Mouse (Mus musculus) intestine, embryonic 15.5 days (tissue): ENCODE measurements at regions not wholly inside any gene's neighbourhood (a gene's known extent, or its start where the extent isn't known, plus 50 kb on each side); places are given as distances from the start of the nearest gene placed in this dataset.

Experiments used
- ATAC-seq: fragments of 200-750 bp; cut with Nextera tagmentation; 2 replicates; pipeline ENCODE4 v1.8.0; 2017; ENCODE audit warnings: moderate TSS enrichment, moderate library complexity
- H3K27ac ChIP-seq: fragments of 300-500 bp; sonication (generic); 2 replicates; pipeline ENCODE4 v1.5.1; 2015; ENCODE audit warnings: mild to moderate bottlenecking, inconsistent platforms
- H3K27me3 ChIP-seq: fragments of 300-500 bp; sonication (generic); replicated peaks from 2 replicates; pipeline ENCODE4 v1.6.1; 2015; ENCODE audit warnings: inconsistent platforms
- H3K36me3 ChIP-seq: fragments of 300-500 bp; sonication (generic); 2 replicates; pipeline ENCODE4 v1.6.1; 2015; ENCODE audit warnings: inconsistent platforms
- H3K4me1 ChIP-seq: fragments of 300-500 bp; sonication (generic); replicated peaks from 2 replicates; pipeline ENCODE4 v1.6.1; 2015; ENCODE audit warnings: inconsistent platforms
- H3K4me2 ChIP-seq: fragments of 300-500 bp; sonication (generic); replicated peaks from 2 replicates; pipeline ENCODE4 v1.6.1; 2015; ENCODE audit warnings: mild to moderate bottlenecking, inconsistent platforms
- H3K4me3 ChIP-seq: fragments of 300-500 bp; sonication (generic); replicated peaks from 2 replicates; pipeline ENCODE4 v1.5.1; 2015; ENCODE audit warnings: inconsistent platforms
- H3K9ac ChIP-seq: fragments of 300-500 bp; sonication (generic); 2 replicates; pipeline ENCODE4 v1.6.1; 2015; ENCODE audit warnings: inconsistent platforms
- H3K9me3 ChIP-seq: fragments of 300-500 bp; sonication (generic); 2 replicates; pipeline ENCODE4 v1.6.1; 2016; ENCODE audit warnings: inconsistent platforms
- whole genome bisulfite sequencing: fragments of 180-500 bp; shearing (Covaris S2); methylation state at CpG from one replicate; pipeline ENCODE4 v1.1.7; 2015; 5-methylcytosine and 5-hydroxymethylcytosine counted together

GRCm38 (mm10) chr4:33582986-33583720, 273.0 kb downstream of the Rngtt start:
- Histone ChIP-seq H3K36me3 (no peaks in the 10 kb centered on the region), H3K9me3 (no peaks in the 10 kb centered on the region), H3K27me3 (no peaks in the 10 kb centered on the region), H3K27ac (no peak overlapping the region), H3K4me2 (no peak overlapping the region), H3K4me3 (no peak overlapping the region), H3K4me1 (no peaks in the 10 kb centered on the region; the same call in 1 of the 2 replicates), H3K9ac (no peak overlapping the region)
- ATAC-seq = no peak
- WGBS = 88% methylated on average over 15 of the region's 15 CpGs

DNA sequence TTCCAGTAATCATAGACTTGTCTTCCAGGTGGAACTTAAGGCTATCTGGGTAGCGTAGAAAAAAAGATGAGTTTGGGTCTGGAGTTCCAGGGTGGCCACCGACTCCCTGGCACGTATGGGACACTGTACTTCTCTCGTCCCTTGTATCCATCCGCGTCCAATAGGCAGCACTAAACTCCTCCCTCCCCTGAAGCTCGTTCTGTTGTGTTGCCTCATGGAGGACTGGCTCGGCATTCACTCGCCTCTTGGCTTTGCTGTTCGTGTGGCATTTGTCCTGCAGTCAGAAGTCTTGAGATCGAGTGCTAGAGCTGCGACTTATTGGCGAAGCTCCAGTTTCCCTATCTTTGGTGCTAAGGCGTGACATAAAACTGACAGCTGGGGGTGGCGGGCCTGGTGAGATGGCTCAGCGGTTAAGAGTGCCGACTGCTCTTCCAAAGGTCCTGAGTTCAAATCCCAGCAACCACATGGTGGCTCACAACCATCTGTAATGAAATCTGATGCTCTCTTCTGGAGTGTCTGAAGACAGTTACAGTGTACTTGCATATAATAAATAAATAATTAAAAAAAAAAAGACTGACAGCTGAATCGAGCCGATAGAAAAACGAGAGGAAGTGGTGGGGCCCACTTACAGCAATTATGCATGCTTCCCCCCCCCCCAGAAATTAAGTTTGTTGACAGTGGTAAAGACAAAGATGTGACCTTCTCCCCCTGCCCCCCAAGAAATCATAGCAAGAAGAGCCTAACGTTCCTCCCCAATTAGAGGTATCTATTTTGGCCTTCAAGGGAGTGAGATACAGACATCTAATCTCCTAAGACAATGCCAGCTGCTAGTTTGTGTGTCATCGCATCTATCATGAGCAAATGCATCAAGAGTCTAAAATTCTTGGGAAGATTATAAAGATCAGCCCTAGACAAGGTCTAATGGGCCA, 274.1 kb downstream of the Rngtt start:
- H3K36me3 ChIP-seq = no peaks in the 10 kb centered on the region
- H3K4me3 ChIP-seq = no peak overlapping the region
- no peak for ATAC-seq
- H3K27ac ChIP-seq = no peak overlapping the region
- H3K4me2 ChIP-seq = no peak overlapping the region
- no peaks in the 10 kb centered on the region; the same call in 1 of the 2 replicates for H3K4me1 ChIP-seq
- H3K9me3 ChIP-seq = no peaks in the 10 kb centered on the region
- H3K27me3 ChIP-seq = no peaks in the 10 kb centered on the region
- 92% methylated on average over 22 of the region's 22 CpGs for WGBS
- no peak overlapping the region for H3K9ac ChIP-seq

- Histone ChIP-seq H3K4me1 (no peaks in the 10 kb centered on the region; the same call in 1 of the 2 replicates), H3K36me3 (no peaks in the 10 kb centered on the region), H3K4me3 (no peak overlapping the region), H3K9me3 (no peaks in the 10 kb centered on the region), H3K9ac (no peak overlapping the region), H3K4me2 (no peak overlapping the region), H3K27ac (no peak overlapping the region), H3K27me3 (no peaks in the 10 kb centered on the region)
- no peak for ATAC-seq
- 78% methylated on average over 6 of the region's 6 CpGs for WGBS
These were observed 275.7 kb downstream of the Rngtt start for GRCm38 (mm10) chr4:33585821-33586220.

GRCm38 (mm10) chr4:33586290-33586614, 276.1 kb downstream of the Rngtt start:
- Histone ChIP-seq H3K36me3 (no peaks in the 10 kb centered on the region), H3K27ac (peak overlapping the region; percentile 34; the same call in 1 of the 2 replicates), H3K9ac (no peak overlapping the region), H3K27me3 (no peaks in the 10 kb centered on the region), H3K4me3 (no peak overlapping the region), H3K9me3 (no peaks in the 10 kb centered on the region), H3K4me1 (no peaks in the 10 kb centered on the region; the same call in 1 of the 2 replicates), H3K4me2 (peak overlapping the region; percentile 54)
- ATAC-seq = no peak
- WGBS = 56% methylated on average over 4 of the region's 4 CpGs

DNA sequence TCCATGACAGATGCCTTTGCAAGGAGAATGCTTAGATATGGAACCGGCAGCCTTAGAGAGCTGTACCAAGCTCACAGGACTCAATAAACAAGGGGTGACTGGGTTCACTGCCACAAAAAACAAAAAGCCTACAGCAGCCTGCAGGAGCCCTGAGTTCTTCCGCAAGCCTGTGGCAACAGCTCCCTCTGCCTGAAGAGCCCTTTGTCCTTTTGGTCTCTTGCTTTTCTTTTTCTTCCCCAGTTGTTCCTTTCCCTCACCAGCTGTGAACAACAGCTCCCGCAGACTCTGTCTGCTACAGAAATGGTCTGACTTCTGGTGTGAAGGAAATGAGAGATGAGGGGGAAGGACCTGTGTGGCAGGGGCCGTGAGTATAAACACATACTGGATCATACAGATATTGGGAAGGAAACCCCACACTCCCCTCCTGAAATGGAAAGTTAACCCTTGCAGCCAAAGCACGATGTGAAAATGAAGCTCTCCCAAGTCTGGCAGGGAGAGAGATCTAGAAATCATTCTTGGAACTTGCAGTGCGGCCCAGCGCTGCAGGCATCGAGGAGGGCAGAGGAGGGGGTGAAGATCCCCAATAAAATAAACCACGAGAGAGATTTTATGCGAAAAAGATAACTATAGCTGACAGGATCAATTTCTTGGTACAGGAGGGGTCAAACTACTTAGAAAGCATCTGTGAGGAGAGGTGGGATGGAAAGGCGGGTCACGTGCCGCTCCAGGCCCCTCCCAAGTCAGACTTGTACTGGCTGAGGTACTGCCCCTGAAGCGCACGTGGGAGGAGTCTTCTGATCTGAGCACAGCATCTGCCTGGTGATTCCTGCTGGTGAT, 276.7 kb downstream of the Rngtt start:
- H3K27ac ChIP-seq = peak overlapping the region; percentile 34
- H3K4me3 ChIP-seq = peak overlapping the region; percentile 23
- H3K4me1 ChIP-seq = no peaks in the 10 kb centered on the region; the same call in 1 of the 2 replicates
- peak; percentile 88 for ATAC-seq
- peak overlapping the region; percentile 54 for H3K4me2 ChIP-seq
- no peaks in the 10 kb centered on the region for H3K27me3 ChIP-seq
- no peaks in the 10 kb centered on the region for H3K9me3 ChIP-seq
- no peak overlapping the region for H3K9ac ChIP-seq
- WGBS = 13% methylated on average over 15 of the region's 15 CpGs
- H3K36me3 ChIP-seq = no peaks in the 10 kb centered on the region

DNA sequence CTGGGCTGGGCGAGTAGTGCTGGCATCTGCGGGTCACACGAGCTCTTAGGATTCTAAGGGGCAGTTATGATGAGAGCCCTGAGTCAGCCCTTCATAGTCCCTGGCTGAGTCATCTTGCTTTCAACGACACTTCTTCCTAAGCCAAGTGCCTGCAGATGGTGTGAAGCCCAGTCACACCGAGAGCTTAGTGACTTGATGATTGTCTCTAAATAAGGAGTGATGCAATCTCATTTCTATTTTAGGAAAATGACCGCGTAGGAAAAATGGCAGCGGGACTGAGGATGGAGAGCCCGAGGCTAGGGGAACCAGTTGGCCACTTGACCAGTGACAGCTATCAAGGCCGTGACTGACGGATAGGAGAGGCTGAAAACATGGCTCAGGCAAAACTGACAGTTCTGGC, 277.6 kb downstream of the Rngtt start:
- Histone ChIP-seq H3K36me3 (no peaks in the 10 kb centered on the region), H3K4me2 (no peak overlapping the region), H3K9me3 (no peaks in the 10 kb centered on the region), H3K4me3 (no peak overlapping the region), H3K9ac (no peak overlapping the region), H3K4me1 (no peaks in the 10 kb centered on the region; the same call in 1 of the 2 replicates), H3K27me3 (no peaks in the 10 kb centered on the region), H3K27ac (no peak overlapping the region)
- no peak for ATAC-seq
- WGBS = 70% methylated on average over 11 of the region's 11 CpGs

DNA sequence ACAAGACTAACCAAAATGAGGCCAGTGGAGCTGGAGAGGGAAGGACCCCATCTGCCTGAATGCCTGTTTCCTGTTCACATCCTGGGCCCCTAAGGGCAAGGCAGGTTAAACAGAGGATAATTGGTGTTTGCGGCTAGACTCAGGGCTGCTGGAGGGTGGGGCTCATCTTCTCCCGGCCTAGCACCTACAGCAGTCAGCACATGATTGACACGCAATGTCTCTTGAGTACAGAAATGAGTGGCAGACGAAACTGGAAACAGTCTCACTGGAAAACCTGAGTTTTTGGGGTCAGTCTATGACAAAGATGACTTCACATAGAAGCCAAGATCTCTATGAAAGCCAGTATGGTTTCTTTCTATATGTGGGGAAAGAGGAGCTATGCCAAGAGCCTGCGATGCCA, 278.0 kb downstream of the Rngtt start:
- no peak for ATAC-seq
- Histone ChIP-seq H3K27me3 (no peaks in the 10 kb centered on the region), H3K4me2 (no peak overlapping the region), H3K36me3 (no peaks in the 10 kb centered on the region), H3K4me3 (no peak overlapping the region), H3K9ac (no peak overlapping the region), H3K9me3 (no peaks in the 10 kb centered on the region), H3K27ac (no peak overlapping the region), H3K4me1 (no peaks in the 10 kb centered on the region; the same call in 1 of the 2 replicates)
- 76% methylated on average over 5 of the region's 5 CpGs for WGBS

DNA sequence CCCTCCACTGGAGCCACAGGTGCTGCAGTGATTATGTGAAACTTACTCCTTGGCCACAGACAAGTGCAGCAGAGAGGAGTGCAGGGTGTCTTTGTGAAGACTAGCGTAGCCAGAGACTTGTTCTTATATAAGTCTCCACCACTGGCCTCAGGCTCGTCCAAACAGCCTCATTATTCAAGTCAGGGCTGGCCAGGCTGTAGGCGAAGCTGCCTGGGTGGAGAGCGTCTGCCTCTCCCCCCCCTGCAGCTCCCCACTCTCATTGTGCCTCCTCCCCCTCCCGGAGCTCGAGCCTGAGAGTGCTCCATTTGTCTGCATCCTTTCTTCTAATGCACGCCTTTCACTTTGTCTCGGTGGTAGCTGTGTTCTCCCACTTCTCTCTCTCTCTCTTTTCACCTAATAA, 279.1 kb downstream of the Rngtt start:
- no peak overlapping the region for H3K9ac ChIP-seq
- 11% methylated on average over 8 of the region's 8 CpGs for WGBS
- H3K36me3 ChIP-seq = no peaks in the 10 kb centered on the region
- H3K9me3 ChIP-seq = no peaks in the 10 kb centered on the region
- no peak overlapping the region for H3K27ac ChIP-seq
- H3K4me1 ChIP-seq = no peaks in the 10 kb centered on the region; the same call in 1 of the 2 replicates
- 0 out of 2 replicates have a peak, but pooled peaks have one; percentile 34 for ATAC-seq
- H3K4me2 ChIP-seq = 0 out of 2 replicates have a peak overlapping the region, but pooled peaks have one; percentile 22
- H3K4me3 ChIP-seq = no peak overlapping the region
- no peaks in the 10 kb centered on the region for H3K27me3 ChIP-seq

DNA sequence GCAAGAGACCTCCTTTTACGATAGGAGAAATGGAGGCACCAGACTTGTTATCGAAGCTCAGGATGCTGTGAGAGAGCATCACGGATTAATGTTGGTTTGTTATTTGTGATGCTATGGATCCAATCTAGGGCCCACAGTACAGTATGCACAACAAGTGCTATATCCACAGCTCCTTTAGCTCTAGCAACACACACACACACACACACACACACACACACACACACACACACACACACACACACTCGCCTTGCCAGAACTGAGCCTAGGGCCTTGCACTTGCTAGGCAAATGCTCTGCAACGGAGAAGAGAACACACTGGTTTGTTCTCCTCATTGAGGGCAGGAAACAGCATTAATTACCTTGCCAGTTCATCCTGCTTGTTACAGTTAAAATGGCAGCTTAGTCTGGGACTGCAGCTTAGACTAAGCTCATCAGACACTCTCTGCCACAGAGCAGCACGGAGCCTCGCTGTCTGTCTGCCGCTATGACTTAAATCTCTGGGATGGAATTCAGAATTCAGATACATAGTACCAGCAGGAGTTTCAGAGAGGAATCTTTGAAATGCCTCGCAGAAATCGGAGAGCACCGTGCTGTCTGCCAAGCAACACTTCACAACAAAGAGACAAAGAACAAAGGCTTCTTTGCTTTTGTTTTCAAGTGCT, 285.0 kb downstream of the Rngtt start:
- H3K9ac ChIP-seq = no peak overlapping the region
- no peaks in the 10 kb centered on the region for H3K27me3 ChIP-seq
- H3K36me3 ChIP-seq = no peaks in the 10 kb centered on the region
- WGBS = 60% methylated on average over 11 of the region's 11 CpGs
- H3K4me2 ChIP-seq = no peak overlapping the region
- H3K9me3 ChIP-seq = no peaks in the 10 kb centered on the region
- H3K4me1 ChIP-seq = no peaks in the 10 kb centered on the region
- no peak for ATAC-seq
- no peak overlapping the region for H3K4me3 ChIP-seq
- H3K27ac ChIP-seq = no peak overlapping the region

DNA sequence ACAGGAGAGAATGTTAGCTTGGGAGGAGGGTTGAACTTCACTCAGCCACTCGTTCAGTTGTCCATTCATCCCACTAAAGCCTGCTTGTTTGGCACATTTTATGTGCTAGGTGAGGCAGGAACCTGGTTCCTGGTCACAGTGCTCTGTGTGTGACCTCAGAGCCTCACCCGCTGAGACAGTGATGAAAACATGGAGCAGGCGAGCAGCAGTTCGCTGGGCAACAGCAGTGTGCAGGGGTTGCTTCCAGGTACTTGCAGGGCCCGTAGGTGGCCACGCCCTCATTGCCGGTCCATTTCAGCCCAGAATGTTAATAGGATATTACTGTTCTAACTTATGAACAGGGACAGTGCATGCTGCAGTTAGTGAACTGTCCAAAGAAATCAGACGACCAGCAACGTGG, 285.7 kb downstream of the Rngtt start:
- no peak overlapping the region for H3K4me3 ChIP-seq
- no peaks in the 10 kb centered on the region for H3K9me3 ChIP-seq
- no peaks in the 10 kb centered on the region for H3K36me3 ChIP-seq
- no peak overlapping the region for H3K27ac ChIP-seq
- 78% methylated on average over 9 of the region's 9 CpGs for WGBS
- no peak for ATAC-seq
- no peak overlapping the region for H3K4me2 ChIP-seq
- H3K27me3 ChIP-seq = no peaks in the 10 kb centered on the region
- H3K9ac ChIP-seq = no peak overlapping the region
- H3K4me1 ChIP-seq = no peaks in the 10 kb centered on the region

DNA sequence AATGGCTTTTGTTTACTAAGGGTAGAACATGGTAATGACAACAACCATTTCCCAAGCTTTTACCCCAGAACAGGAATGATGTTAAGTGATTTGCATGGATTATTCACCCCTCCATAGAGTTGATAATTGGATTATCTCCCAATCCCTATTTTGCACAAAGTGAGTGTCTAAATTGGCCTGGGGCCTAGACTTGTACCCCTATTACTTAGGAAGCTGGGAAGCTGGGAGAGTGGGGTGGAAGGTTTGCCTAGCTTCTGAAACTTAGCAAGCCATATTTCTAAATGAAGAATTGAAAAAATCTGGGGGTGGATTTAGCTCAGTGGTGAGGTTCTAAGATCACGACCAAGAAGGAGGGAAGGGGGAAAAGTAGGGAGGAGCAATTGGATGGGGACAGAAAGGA, 289.9 kb downstream of the Rngtt start:
- H3K27me3 ChIP-seq = no peaks in the 10 kb centered on the region
- H3K4me2 ChIP-seq = no peak overlapping the region
- 65% methylated on average over 1 of the region's 1 CpGs for WGBS
- no peak overlapping the region for H3K27ac ChIP-seq
- H3K36me3 ChIP-seq = no peaks in the 10 kb centered on the region
- no peaks in the 10 kb centered on the region for H3K9me3 ChIP-seq
- no peaks in the 10 kb centered on the region for H3K4me1 ChIP-seq
- H3K4me3 ChIP-seq = no peak overlapping the region
- ATAC-seq = no peak
- H3K9ac ChIP-seq = no peak overlapping the region
